Mouse (Mus musculus): ENCODE data around the gene Trim2.

The Trim2 gene

GRCm38 (mm10) chr3:84136509-84136908 lies 170.2 kb downstream of the Trim2 start:
- DNase-seq (ENCODE audit: low spot score) = no peak

GRCm38 (mm10) chr3:84135933-84136332 lies 170.7 kb downstream of the Trim2 start:
- DNase-seq (ENCODE audit: low spot score) = no peak

DNA sequence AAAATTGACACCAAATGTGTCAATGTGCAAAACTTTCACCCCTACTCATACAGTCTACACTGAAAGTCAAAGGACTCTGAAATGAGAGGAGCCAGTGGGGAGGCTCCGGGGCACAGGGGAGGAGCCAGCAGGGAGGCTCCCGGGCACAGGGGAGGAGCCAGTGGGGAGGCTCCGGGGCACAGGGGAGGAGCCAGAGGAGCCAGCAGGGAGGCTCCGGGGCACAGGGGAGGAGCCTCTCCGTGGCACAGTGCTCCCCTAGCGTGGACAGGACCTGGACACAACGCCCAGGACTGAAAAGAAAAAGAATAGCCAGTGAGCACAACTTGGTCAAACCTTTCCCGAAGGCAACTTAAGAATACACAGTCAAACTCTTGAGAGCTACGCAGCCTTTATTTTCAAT lies 171.3 kb downstream of the Trim2 start:
- peak; percentile 35 for DNase-seq (ENCODE audit: low spot score)

DNA sequence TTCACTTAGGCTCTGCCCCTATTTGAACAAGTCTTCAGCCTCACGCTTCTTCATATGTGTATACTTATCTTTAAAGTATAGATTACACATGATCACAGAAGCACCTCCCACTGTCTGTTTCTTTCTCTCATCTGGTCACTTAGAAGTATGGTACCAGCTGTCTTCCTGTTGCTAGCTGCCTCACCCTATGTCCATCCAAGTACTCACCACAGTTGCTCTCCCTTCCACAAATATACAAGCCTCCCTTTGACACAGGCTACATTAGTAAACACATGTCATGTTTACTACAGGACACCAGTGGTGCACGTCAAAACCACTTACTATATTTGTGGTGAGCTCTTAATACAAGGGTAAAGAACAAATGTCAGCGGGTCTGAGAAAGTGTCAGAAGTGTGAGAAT lies 175.3 kb downstream of the Trim2 start:
- no peak for DNase-seq (ENCODE audit: low spot score)

DNA sequence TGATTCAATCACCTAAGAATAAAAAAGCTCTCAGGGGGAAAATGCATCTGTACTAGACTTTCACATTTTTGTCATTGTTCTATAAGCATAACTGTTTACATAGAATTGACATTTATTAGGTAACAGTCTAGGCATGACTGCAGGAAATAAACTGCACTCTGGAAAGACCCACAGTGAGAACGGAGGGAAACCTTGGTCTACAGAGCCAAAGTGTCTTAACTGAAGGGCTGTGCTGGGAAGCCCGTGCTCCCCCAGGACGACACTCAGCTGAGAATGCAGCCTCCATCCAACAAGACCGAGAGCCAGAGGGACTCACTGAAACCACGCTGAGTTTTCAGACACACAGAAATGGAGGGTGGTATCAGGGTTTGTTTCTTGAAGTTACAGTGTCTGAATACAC lies 175.9 kb downstream of the Trim2 start:
- peak; percentile 6 for DNase-seq (ENCODE audit: low spot score)

DNA sequence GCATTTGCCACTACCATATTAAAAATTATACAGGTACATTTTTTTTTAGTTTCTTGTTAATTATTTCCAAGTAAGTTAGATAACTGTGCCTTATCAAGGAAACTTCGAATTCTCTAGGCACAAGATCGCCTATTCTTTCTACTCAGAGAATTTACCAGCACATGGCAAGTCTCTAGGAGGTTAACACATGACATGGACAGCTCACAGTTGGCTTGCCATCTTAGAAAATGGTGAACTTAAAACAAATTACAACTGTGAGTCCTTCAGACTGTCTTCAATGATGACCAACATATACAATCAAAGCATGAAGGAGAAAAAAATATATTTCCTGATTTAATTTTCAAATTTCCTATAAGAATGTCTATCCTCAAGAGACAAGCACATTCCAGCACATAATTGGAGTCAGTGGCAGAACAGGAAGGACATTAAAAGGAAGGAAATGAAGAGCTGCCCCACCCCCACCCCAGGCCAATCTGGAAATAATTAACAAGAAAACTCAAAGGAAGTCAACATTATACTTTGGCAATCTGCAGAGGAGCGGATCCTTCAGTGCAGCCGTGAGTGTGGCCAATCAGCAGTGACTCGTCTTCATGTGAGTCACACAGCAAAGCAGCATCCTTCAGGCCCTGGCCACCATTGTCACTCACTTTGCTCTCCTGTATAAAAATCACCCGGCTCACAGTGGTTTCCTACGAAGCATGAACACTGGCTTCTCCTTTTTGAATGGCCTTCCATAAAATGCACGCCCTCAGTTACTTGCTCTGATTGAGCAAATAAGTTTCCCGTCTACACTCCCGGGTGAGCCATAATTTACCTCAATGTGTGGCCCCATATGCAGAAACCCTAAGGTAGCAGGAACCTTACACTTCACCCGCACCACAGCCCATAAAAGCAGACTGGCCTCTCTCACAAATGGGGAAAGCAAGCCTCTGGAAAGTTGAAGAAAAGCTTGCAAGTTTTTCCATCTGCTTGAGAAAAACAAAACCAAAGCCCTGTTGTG lies 177.5 kb downstream of the Trim2 start:
- peak; percentile 37 for DNase-seq (ENCODE audit: low spot score)

- DNase-seq (ENCODE audit: low spot score) = peak; percentile 2
Measured at GRCm38 (mm10) chr3:84127431-84127830, 179.2 kb downstream of the Trim2 start.

DNA sequence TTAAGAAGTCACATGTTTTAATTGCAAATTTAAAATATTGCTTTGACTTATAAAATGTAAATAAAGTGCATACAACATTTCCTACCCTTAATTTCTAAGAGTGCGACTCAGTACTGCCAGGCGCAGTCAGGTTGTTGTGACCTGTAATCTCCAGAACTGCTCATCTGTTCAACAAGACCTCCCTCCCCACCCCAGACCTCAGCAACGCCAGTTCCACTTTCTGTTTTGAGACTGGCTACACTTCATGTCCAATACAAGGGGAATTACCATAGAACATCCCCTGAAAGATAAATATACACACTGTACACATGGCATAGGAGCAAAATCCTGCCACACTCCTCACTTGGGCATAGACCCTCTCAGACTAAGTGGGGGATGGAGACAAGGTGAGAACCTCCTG lies 180.0 kb downstream of the Trim2 start:
- DNase-seq (ENCODE audit: low spot score) = no peak

DNA sequence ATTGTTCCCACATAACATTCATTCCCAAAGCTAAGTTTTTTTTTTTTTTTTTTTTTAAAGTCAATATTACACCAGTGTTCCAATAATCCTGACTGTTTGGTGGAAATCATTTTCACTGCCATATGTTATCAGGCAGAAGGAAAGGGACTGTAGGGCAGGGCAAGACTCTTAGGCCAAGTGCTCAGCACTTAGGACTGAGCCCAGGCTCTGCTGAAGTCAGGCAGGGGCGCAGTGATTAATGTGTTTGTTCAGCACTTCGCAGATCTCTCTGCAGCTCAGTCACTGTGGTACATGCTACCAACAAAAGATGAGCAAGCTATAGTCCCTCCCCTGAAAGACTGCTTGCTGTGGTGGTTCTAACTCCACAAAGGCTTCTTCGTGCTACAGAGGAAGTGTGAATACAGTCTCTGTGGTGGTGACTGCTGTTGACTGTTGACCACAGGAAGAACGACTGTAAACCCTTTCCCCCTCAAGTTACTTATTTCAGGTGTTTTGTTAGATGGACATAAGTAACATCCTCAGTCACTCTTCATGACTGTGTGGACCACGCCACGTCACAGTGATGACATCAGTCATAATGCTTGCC lies 180.9 kb downstream of the Trim2 start:
- DNase-seq (ENCODE audit: low spot score) = peak; percentile 43

DNA sequence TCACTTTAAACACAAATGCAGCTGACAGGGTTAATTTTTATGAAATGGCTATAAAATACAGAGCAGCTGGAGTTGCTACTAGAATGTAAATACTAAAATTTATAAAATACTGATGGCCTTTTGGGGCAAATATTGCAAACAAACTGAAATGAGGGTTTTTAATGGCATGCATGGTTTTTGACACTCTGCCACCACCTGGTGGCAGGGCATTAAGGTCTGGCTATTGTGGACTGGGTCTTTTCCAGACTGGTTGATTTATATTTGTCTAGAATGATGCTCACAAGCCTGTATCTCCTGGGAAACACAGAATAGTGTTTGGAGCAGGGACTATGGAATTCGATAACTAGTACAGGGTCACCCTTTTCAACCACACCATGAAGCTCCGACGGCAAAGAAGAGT lies 183.2 kb downstream of the Trim2 start:
- no peak for DNase-seq (ENCODE audit: low spot score)

GRCm38 (mm10) chr3:84118718-84119117 lies 188.0 kb downstream of the Trim2 start:
- no peak for DNase-seq (ENCODE audit: low spot score)

DNA sequence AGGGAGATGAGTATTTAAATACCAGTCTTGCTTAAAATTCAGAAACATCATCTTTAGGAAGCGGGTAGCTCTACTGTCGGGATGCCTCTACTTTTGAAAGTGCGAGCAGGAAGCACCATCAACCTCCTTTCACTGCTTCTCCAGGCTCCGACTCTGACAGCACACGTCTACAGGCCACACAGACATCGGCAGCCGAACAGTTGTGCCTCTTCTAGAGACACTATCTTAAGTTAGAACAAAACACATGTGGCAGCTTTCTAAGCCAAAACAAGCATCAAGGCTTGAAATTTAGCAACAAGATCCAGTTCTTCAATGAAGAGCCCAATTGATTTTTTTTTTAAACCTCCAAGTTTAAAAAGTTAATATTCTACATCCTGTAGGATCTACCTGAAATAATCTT lies 188.5 kb downstream of the Trim2 start:
- no peak for DNase-seq (ENCODE audit: low spot score)

Measured in embryo, embryonic 10 days (tissue).